Mouse (Mus musculus): ENCODE data around the gene Lexm. TPM values are rescaled to one million over a fixed set of nuclear protein-coding genes. Genes with fewer than 3 reads are reported as not detected.

Lexm gene
- polyA plus RNA-seq, 1 experiment, result not detected

GRCm38 (mm10) chr4:106597741-106598140 lies 19.3 kb downstream of the Lexm start:
- Histone ChIP-seq H3K36me3 (ENCODE audit: control insufficient read depth) (no peaks in the 10 kb centered on the region), H3K27me3 (ENCODE audit: control insufficient read depth) (no peaks in the 10 kb centered on the region), H3K9me3 (ENCODE audit: control insufficient read depth, low read length) (no peaks in the 10 kb centered on the region; the same call in 1 of the 2 replicates), H3K4me3 (replicated peaks) (no peak overlapping the region), H3K4me1 (ENCODE audit: control insufficient read depth) (peaks cover 5% of the 10 kb centered on the region)
- TF ChIP-seq GATA1 (IDR thresholded peaks at IDR 0.05; ENCODE audit: low read length) (no peak), TAL1 (IDR thresholded peaks at IDR 0.05; ENCODE audit: low read length) (no peak)

- H3K27me3 ChIP-seq (ENCODE audit: control insufficient read depth), result no peaks in the 10 kb centered on the region
- H3K4me3 ChIP-seq (replicated peaks), result no peak overlapping the region
- no peaks in the 10 kb centered on the region for H3K36me3 ChIP-seq (ENCODE audit: control insufficient read depth)
- TF ChIP-seq GATA1 (IDR thresholded peaks at IDR 0.05; ENCODE audit: low read length), result no peak
- TF ChIP-seq TAL1 (IDR thresholded peaks at IDR 0.05; ENCODE audit: low read length), result no peak
- no peaks in the 10 kb centered on the region for H3K9me3 ChIP-seq (ENCODE audit: control insufficient read depth, low read length)
- peaks cover 5% of the 10 kb centered on the region for H3K4me1 ChIP-seq (ENCODE audit: control insufficient read depth)
Observed at GRCm38 (mm10) chr4:106597055-106597454, 20.0 kb downstream of the Lexm start.

GRCm38 (mm10) chr4:106596200-106596599 lies 20.8 kb downstream of the Lexm start:
- no peaks in the 10 kb centered on the region for H3K36me3 ChIP-seq (ENCODE audit: control insufficient read depth)
- no peak for TF ChIP-seq GATA1 (IDR thresholded peaks at IDR 0.05; ENCODE audit: low read length)
- TF ChIP-seq TAL1 (IDR thresholded peaks at IDR 0.05; ENCODE audit: low read length), result no peak
- H3K27me3 ChIP-seq (ENCODE audit: control insufficient read depth), result no peaks in the 10 kb centered on the region
- H3K9me3 ChIP-seq (ENCODE audit: control insufficient read depth, low read length), result no peaks in the 10 kb centered on the region
- H3K4me3 ChIP-seq (replicated peaks), result no peak overlapping the region
- H3K4me1 ChIP-seq (ENCODE audit: control insufficient read depth), result peaks cover 5% of the 10 kb centered on the region

GRCm38 (mm10) chr4:106593636-106594035 lies 23.4 kb downstream of the Lexm start:
- no peak overlapping the region for H3K4me3 ChIP-seq (replicated peaks)
- H3K27me3 ChIP-seq (ENCODE audit: control insufficient read depth), result no peaks in the 10 kb centered on the region
- H3K4me1 ChIP-seq (ENCODE audit: control insufficient read depth), result peaks cover 5% of the 10 kb centered on the region
- peaks cover 13% of the 10 kb centered on the region for H3K36me3 ChIP-seq (ENCODE audit: control insufficient read depth)
- H3K9me3 ChIP-seq (ENCODE audit: control insufficient read depth, low read length), result no peaks in the 10 kb centered on the region
- TF ChIP-seq GATA1 (IDR thresholded peaks at IDR 0.05; ENCODE audit: low read length) (no peak), TAL1 (IDR thresholded peaks at IDR 0.05; ENCODE audit: low read length) (no peak)

GRCm38 (mm10) chr4:106590871-106591270 lies 26.2 kb downstream of the Lexm start:
- no peaks in the 10 kb centered on the region for H3K27me3 ChIP-seq (ENCODE audit: control insufficient read depth)
- no peak overlapping the region for H3K4me3 ChIP-seq (replicated peaks)
- peaks cover 3% of the 10 kb centered on the region for H3K4me1 ChIP-seq (ENCODE audit: control insufficient read depth)
- H3K36me3 ChIP-seq (ENCODE audit: control insufficient read depth), result peaks cover 39% of the 10 kb centered on the region
- H3K9me3 ChIP-seq (ENCODE audit: control insufficient read depth, low read length), result no peaks in the 10 kb centered on the region
- TF ChIP-seq GATA1 (IDR thresholded peaks at IDR 0.05; ENCODE audit: low read length) (no peak), TAL1 (IDR thresholded peaks at IDR 0.05; ENCODE audit: low read length) (no peak)

- no peak for TF ChIP-seq TAL1 (IDR thresholded peaks at IDR 0.05; ENCODE audit: low read length)
- no peak for TF ChIP-seq GATA1 (IDR thresholded peaks at IDR 0.05; ENCODE audit: low read length)
- Histone ChIP-seq H3K27me3 (ENCODE audit: control insufficient read depth) (no peaks in the 10 kb centered on the region), H3K9me3 (ENCODE audit: control insufficient read depth, low read length) (no peaks in the 10 kb centered on the region), H3K4me3 (replicated peaks) (no peak overlapping the region), H3K4me1 (ENCODE audit: control insufficient read depth) (no peaks in the 10 kb centered on the region; the same call in 1 of the 2 replicates), H3K36me3 (ENCODE audit: control insufficient read depth) (peaks cover 46% of the 10 kb centered on the region)
Observed at GRCm38 (mm10) chr4:106590142-106590541, 26.9 kb downstream of the Lexm start.

- H3K4me1 ChIP-seq (ENCODE audit: control insufficient read depth), result peaks cover 26% of the 10 kb centered on the region
- H3K27me3 ChIP-seq (ENCODE audit: control insufficient read depth), result no peaks in the 10 kb centered on the region
- H3K4me3 ChIP-seq (replicated peaks), result no peak overlapping the region
- H3K36me3 ChIP-seq (ENCODE audit: control insufficient read depth), result peaks cover 75% of the 10 kb centered on the region
- TF ChIP-seq GATA1 (IDR thresholded peaks at IDR 0.05; ENCODE audit: low read length), result no peak
- no peak for TF ChIP-seq TAL1 (IDR thresholded peaks at IDR 0.05; ENCODE audit: low read length)
- H3K9me3 ChIP-seq (ENCODE audit: control insufficient read depth, low read length), result no peaks in the 10 kb centered on the region
Observed at GRCm38 (mm10) chr4:106587075-106587474, 30.0 kb downstream of the Lexm start.

GRCm38 (mm10) chr4:106584665-106585064 lies 32.4 kb downstream of the Lexm start:
- Histone ChIP-seq H3K36me3 (ENCODE audit: control insufficient read depth) (peaks cover 93% of the 10 kb centered on the region), H3K4me3 (replicated peaks) (no peak overlapping the region), H3K27me3 (ENCODE audit: control insufficient read depth) (no peaks in the 10 kb centered on the region), H3K9me3 (ENCODE audit: control insufficient read depth, low read length) (no peaks in the 10 kb centered on the region), H3K4me1 (ENCODE audit: control insufficient read depth) (peaks cover 47% of the 10 kb centered on the region)
- no peak for TF ChIP-seq TAL1 (IDR thresholded peaks at IDR 0.05; ENCODE audit: low read length)
- TF ChIP-seq GATA1 (IDR thresholded peaks at IDR 0.05; ENCODE audit: low read length), result no peak

GRCm38 (mm10) chr4:106582428-106583153 lies 34.5 kb downstream of the Lexm start:
- Histone ChIP-seq H3K36me3 (ENCODE audit: control insufficient read depth) (peaks cover 95% of the 10 kb centered on the region), H3K9me3 (ENCODE audit: control insufficient read depth, low read length) (no peaks in the 10 kb centered on the region), H3K4me1 (ENCODE audit: control insufficient read depth) (peaks cover 50% of the 10 kb centered on the region), H3K4me3 (replicated peaks) (peak overlapping the region; percentile 51), H3K27me3 (ENCODE audit: control insufficient read depth) (no peaks in the 10 kb centered on the region)
- no peak for TF ChIP-seq TAL1 (IDR thresholded peaks at IDR 0.05; ENCODE audit: low read length)
- no peak for TF ChIP-seq GATA1 (IDR thresholded peaks at IDR 0.05; ENCODE audit: low read length)

Measured in erythroblast, embryonic 14.5 days (primary cell).